Mouse (Mus musculus) hindbrain, embryonic 11.5 days (tissue): Measurements from ENCODE around the gene Eefsec. TPM values are rescaled to one million over a fixed set of nuclear protein-coding genes. Genes with fewer than 3 reads are reported as not detected.

Experiments
- ATAC-seq: fragments of 200-750 bp; cut with Nextera tagmentation; 2 replicates; pipeline ENCODE4 v1.8.0; 2017; ENCODE audit warnings: mild to moderate bottlenecking, moderate TSS enrichment, moderate library complexity; ENCODE audit not compliant: low FRiP score
- DNase-seq: peaks from one replicate; pipeline ENCODE4 v3.0.0-alpha.2; 2015; ENCODE audit warnings: low spot score
- H3K27ac ChIP-seq: fragments of 300-500 bp; sonication (generic); 2 replicates; pipeline ENCODE4 v1.5.1; 2014; ENCODE audit warnings: mild to moderate bottlenecking, low read depth, low read length
- H3K27me3 ChIP-seq: fragments of 300-500 bp; sonication (generic); 2 replicates; pipeline ENCODE4 v1.6.1; 2014; ENCODE audit warnings: mild to moderate bottlenecking, low read length, moderate library complexity, mixed read lengths; ENCODE audit not compliant: control insufficient read depth, insufficient read depth
- H3K36me3 ChIP-seq: fragments of 300-500 bp; sonication (generic); 2 replicates; pipeline ENCODE4 v1.6.1; 2014; ENCODE audit warnings: mild to moderate bottlenecking, low read length, moderate library complexity, mixed read lengths; ENCODE audit not compliant: control insufficient read depth, insufficient read depth
- H3K4me1 ChIP-seq: fragments of 300-500 bp; sonication (generic); replicated peaks from 2 replicates; pipeline ENCODE4 v1.6.1; 2014; ENCODE audit warnings: low read length, mixed read lengths; ENCODE audit not compliant: control insufficient read depth, insufficient read depth
- H3K4me2 ChIP-seq: fragments of 300-500 bp; sonication (generic); replicated peaks from 2 replicates; pipeline ENCODE4 v1.6.1; 2014; ENCODE audit warnings: mild to moderate bottlenecking, low read depth, low read length
- H3K4me3 ChIP-seq: fragments of 300-500 bp; sonication (generic); 2 replicates; pipeline ENCODE4 v1.5.1; 2014; ENCODE audit warnings: low read depth, low read length
- H3K9ac ChIP-seq: fragments of 300-500 bp; sonication (generic); 2 replicates; pipeline ENCODE4 v1.6.1; 2014; ENCODE audit warnings: low read depth, low read length
- H3K9me3 ChIP-seq: fragments of 300-500 bp; sonication (generic); 2 replicates; pipeline ENCODE4 v1.6.1; 2016; ENCODE audit warnings: low read length; ENCODE audit not compliant: control insufficient read depth
- WGBS: fragments of 180-500 bp; shearing (Covaris S2); extraction: QIAGEN DNeasy Blood & Tissue Kit; methylation state at CpG from one replicate; pipeline ENCODE4 v1.1.7; 2014; 5-methylcytosine and 5-hydroxymethylcytosine counted together
- polyA plus RNA-seq: library from polyadenylated mRNA; unstranded; fragments of >200 nt; fragmentation: Nextera tagmentation; extraction: Ambion mirVana; gene quantifications from 2 replicates; pipeline ENCODE4 v1.2.1, GENCODE M21; 2014

Gene Eefsec
- polyA plus RNA-seq, 1 experiment from 2014 or later, result 41.9 TPM

DNA sequence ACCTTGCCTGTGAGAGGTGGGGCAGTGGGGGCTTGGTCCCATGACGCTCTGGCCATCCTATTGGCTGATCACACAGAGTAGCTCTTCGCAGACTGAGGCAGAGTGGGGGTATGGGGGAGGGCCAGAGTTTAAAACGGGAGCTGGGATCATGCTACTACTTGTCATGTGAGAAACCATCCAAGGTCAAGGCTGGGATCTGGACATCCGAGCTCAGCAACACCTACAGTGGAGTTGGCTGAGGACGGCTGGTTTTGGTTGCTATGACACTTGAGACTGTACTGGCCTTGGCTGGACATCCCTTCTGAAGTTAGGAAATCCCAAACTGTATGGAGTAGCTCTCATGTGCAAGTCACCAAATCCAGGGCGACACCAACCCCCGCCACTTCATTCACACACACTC is 214.5 kb downstream of the Eefsec start:
- Histone ChIP-seq H3K9ac (no peak overlapping the region), H3K4me1 (peaks cover 13% of the 10 kb centered on the region), H3K9me3 (no peaks in the 10 kb centered on the region), H3K4me2 (no peak overlapping the region), H3K27ac (no peak overlapping the region), H3K4me3 (no peak overlapping the region), H3K27me3 (peaks cover 14% of the 10 kb centered on the region), H3K36me3 (no peaks in the 10 kb centered on the region)
- no peak for DNase-seq
- WGBS, result 81% methylated on average over 7 of the region's 7 CpGs
- ATAC-seq, result no peak

DNA sequence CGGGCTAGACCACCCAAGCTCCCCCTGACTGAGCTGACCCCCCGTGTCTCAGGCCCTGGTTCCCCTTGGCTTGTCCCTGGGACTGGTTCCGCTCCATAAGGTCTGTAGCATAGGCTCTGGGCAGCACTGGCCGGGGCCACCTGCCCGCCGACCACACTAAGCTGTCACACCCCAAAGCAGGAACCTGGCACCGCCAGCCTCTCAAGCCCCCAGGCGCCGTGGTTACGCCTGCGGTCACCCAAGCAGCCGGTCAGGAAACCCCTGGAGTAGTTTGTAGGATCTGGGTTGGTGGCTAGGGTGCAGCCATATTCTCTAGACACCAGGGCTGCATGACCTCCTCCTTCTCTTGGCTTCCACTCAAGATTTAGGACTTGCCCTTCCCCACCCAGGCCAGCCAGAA is 217.1 kb downstream of the Eefsec start:
- H3K4me3 ChIP-seq, result no peak overlapping the region
- H3K9ac ChIP-seq, result no peak overlapping the region
- H3K27me3 ChIP-seq, result peaks cover 5% of the 10 kb centered on the region; the same call in 1 of the 2 replicates
- 82% methylated on average over 12 of the region's 12 CpGs for WGBS
- ATAC-seq (no peak), DNase-seq (no peak)
- H3K27ac ChIP-seq, result no peak overlapping the region
- H3K36me3 ChIP-seq, result no peaks in the 10 kb centered on the region
- no peaks in the 10 kb centered on the region for H3K4me1 ChIP-seq
- H3K4me2 ChIP-seq, result no peak overlapping the region
- H3K9me3 ChIP-seq, result no peaks in the 10 kb centered on the region

DNA sequence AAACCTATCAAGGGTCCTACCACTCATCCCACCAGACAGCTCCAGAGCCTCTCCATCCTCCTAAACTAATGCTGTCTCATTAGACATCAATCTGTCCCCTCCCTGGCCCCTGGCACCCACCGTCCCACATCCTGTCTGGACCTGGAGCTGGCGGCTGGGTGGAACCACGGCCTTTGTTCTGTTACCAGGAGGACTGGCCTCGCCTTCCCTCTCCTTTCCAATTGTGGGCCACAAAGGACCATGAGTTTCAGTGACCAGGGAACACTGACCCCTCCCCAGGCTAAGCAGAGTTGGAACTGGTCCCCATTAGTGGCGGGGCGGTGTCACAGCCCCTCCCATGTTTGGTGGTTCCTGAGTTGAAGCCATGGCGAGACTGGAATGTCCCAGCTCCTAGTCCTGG is 218.8 kb downstream of the Eefsec start:
- ATAC-seq (no peak), DNase-seq (no peak)
- H3K36me3 ChIP-seq, result no peaks in the 10 kb centered on the region
- H3K27ac ChIP-seq, result no peak overlapping the region
- H3K27me3 ChIP-seq, result 0 out of 2 replicates have a peak, but pooled peaks cover 2% of the 10 kb centered on the region
- no peaks in the 10 kb centered on the region for H3K4me1 ChIP-seq
- H3K9me3 ChIP-seq, result no peaks in the 10 kb centered on the region
- H3K4me3 ChIP-seq, result no peak overlapping the region
- 63% methylated on average over 7 of the region's 7 CpGs for whole genome bisulfite sequencing
- no peak overlapping the region for H3K9ac ChIP-seq
- H3K4me2 ChIP-seq, result no peak overlapping the region

DNA sequence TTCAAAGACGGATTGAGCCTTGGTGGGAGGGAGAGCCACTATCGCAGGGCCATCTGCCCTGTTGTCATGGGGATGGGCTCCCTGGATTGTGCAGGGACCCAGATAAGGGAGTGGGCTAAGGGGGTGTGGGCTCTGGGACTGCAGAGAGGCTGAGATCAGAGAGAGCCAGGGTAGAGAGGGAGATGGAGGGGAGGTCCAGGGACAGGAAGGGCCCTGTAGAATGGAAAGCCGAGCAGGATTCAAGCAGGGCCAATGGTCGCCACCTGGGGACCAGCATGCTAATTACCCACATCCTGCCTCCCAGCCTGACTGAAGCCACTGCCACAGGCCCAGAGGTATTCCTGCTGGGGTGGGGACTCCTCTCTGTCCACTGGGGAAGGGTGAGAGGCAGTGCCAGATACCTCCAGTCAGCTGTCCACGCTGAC is 219.8 kb downstream of the Eefsec start:
- Histone ChIP-seq H3K4me2 (no peak overlapping the region), H3K9me3 (no peaks in the 10 kb centered on the region), H3K4me1 (no peaks in the 10 kb centered on the region), H3K9ac (no peak overlapping the region), H3K27me3 (0 out of 2 replicates have a peak, but pooled peaks cover 1% of the 10 kb centered on the region), H3K4me3 (no peak overlapping the region), H3K27ac (no peak overlapping the region), H3K36me3 (no peaks in the 10 kb centered on the region)
- WGBS, result 22% methylated on average over 5 of the region's 5 CpGs
- ATAC-seq, result peak; percentile 88
- peak; percentile 58 for DNase-seq

DNA sequence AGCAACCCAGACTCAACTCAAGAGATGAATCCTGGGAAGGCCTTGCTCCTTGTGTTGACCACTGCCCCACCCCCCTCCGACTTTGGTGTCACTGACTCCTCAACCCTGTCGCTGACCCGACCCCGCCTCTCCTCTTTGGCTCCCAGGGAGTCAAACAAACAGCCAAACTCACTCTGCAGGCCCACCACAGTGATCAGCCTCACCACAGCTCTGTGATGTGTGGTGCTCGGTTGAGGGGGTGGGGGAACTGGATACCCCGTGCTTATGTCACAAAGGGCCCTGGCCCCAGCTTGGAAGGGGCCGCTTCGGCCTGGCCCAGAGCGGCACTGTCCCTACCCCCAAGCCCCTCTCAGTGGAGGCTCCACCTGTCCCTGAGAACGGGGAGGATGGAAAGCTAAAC is 224.4 kb downstream of the Eefsec start, which contains the start of gene Dnajb8:
Gene Dnajb8 (plus strand): TSS at position 301 of the 400 bp plus-strand sequence.
- H3K4me1 ChIP-seq, result no peaks in the 10 kb centered on the region
- WGBS, result 33% methylated on average over 10 of the region's 10 CpGs
- no peaks in the 10 kb centered on the region for H3K36me3 ChIP-seq
- H3K9me3 ChIP-seq, result no peaks in the 10 kb centered on the region
- H3K27me3 ChIP-seq, result no peaks in the 10 kb centered on the region
- H3K4me2 ChIP-seq, result no peak within 1 kb of the TSS
- ATAC-seq, result no peak
- H3K4me3 ChIP-seq, result no peak within 1 kb of the TSS
- no peak for DNase-seq
- no peak within 1 kb of the TSS for H3K27ac ChIP-seq
- H3K9ac ChIP-seq, result no peak within 1 kb of the TSS

DNA sequence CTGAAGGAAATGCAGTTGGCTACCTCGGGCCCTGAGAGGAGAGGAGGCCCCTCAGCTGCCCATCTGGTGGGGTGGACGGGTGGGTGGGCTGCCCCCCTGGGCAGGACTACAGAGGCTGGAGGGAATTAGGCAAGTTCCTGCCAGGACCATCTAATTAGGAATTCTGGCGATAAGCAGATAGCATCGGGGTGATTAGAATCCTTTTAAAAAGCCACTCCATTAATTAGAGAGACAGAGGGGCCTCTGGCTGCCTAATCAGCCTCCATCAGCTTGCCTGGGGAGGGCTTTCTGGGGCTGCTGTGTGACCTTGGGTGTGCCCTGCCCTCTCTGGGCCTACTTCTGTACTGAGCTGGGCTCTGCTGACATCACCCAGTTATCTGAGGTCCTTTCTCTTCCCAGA is 227.2 kb downstream of the Eefsec start:
- no peak overlapping the region for H3K4me3 ChIP-seq
- 33% methylated on average over 4 of the region's 4 CpGs for WGBS
- H3K9ac ChIP-seq, result no peak overlapping the region
- no peaks in the 10 kb centered on the region for H3K36me3 ChIP-seq
- H3K27me3 ChIP-seq, result no peaks in the 10 kb centered on the region
- ATAC-seq (no peak), DNase-seq (no peak)
- H3K27ac ChIP-seq, result no peak overlapping the region
- no peaks in the 10 kb centered on the region for H3K4me1 ChIP-seq
- no peak overlapping the region for H3K4me2 ChIP-seq
- no peaks in the 10 kb centered on the region for H3K9me3 ChIP-seq

DNA sequence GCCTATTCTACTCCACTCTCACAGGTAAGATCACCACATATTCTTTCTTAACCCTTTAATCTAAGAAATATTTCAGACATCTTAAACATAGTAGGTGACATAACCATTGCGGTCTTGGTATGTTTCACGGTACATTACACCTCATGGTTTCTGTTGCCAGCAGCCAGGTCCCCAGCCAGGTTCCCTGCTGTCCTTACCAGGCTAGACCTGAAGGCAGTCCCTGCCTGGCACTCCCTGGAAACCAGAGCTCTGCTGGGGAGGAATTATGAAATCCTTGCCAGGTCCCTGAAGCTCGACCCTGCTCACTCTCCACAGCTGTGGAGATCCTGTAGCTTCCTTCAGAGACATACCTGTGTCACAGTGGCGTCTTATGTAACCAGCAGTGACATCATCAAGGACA is 230.1 kb downstream of the Eefsec start:
- no peaks in the 10 kb centered on the region for H3K4me1 ChIP-seq
- no peaks in the 10 kb centered on the region for H3K9me3 ChIP-seq
- H3K36me3 ChIP-seq, result no peaks in the 10 kb centered on the region
- H3K4me3 ChIP-seq, result no peak overlapping the region
- no peaks in the 10 kb centered on the region for H3K27me3 ChIP-seq
- 77% methylated on average over 4 of the region's 4 CpGs for WGBS
- no peak for ATAC-seq
- H3K9ac ChIP-seq, result no peak overlapping the region
- DNase-seq, result no peak
- no peak overlapping the region for H3K4me2 ChIP-seq
- H3K27ac ChIP-seq, result no peak overlapping the region

DNA sequence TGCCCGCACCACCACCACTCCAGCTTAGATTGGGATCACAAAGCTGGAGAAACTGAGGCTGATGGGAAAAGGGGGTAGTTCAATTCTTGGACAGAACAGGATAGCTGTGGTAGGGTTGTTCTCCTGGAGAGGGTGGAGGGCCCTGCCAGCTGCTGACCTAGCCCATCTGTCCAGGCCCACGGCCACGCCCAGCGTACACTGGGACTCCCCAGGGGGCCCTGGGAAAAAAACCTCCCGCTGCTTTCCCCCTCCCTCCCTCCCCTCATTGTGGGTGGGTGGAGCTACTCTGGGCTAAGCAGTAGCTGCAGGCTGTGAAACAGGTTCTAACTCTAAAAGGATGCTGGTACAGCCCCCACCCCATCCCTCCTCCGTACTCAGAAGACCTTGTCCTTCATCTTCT is 230.5 kb downstream of the Eefsec start:
- ATAC-seq (no peak), DNase-seq (no peak)
- Histone ChIP-seq H3K27me3 (no peaks in the 10 kb centered on the region), H3K9me3 (no peaks in the 10 kb centered on the region), H3K36me3 (no peaks in the 10 kb centered on the region), H3K9ac (no peak overlapping the region), H3K4me1 (no peaks in the 10 kb centered on the region), H3K27ac (no peak overlapping the region), H3K4me3 (no peak overlapping the region), H3K4me2 (no peak overlapping the region)
- 31% methylated on average over 6 of the region's 6 CpGs for WGBS

DNA sequence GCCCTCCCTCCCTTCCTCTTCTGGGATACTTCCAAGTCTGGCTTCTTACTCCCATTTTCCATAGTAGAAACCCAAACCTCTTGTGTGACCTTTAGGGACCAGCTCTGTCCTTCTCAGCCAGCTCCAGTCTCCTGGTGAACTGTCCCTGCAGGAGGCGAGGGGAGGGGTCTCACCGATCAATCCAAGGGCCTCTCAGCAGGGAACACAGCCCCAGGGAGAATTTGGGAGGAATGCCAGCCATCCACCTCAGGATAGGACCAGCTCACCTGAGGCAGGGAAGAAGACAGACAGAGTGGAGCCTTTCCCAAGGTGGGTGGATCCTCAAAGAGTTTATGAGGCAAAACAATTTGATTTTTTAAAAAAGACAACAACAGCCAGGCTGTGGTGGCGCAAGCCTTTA is 236.2 kb downstream of the Eefsec start:
- 64% methylated on average over 3 of the region's 3 CpGs for WGBS
- H3K27ac ChIP-seq, result no peak overlapping the region
- peaks cover 26% of the 10 kb centered on the region for H3K27me3 ChIP-seq
- H3K9me3 ChIP-seq, result no peaks in the 10 kb centered on the region
- no peak overlapping the region for H3K4me3 ChIP-seq
- no peak for DNase-seq
- no peaks in the 10 kb centered on the region for H3K36me3 ChIP-seq
- ATAC-seq, result no peak
- no peak overlapping the region for H3K9ac ChIP-seq
- no peaks in the 10 kb centered on the region for H3K4me1 ChIP-seq
- H3K4me2 ChIP-seq, result no peak overlapping the region
